Mouse (Mus musculus) forebrain, embryonic 15.5 days (tissue): ENCODE measurements around the gene Vars. TPM values are rescaled to one million over a fixed set of nuclear protein-coding genes. Genes with fewer than 3 reads are reported as not detected.

Experiments used
- ATAC-seq: fragments of 200-750 bp; cut with Nextera tagmentation; replicated peaks from 2 replicates; pipeline ENCODE4 v1.8.0; 2017; ENCODE audit warnings: mild to moderate bottlenecking, moderate TSS enrichment, moderate library complexity
- H3K27ac ChIP-seq: fragments of 300-500 bp; sonication (generic); replicated peaks from 2 replicates; pipeline ENCODE4 v1.5.1; 2015; ENCODE audit warnings: mild to moderate bottlenecking, inconsistent platforms
- H3K27me3 ChIP-seq: fragments of 300-500 bp; sonication (generic); 2 replicates; pipeline ENCODE4 v1.6.1; 2015; ENCODE audit warnings: inconsistent platforms
- H3K36me3 ChIP-seq: fragments of 300-500 bp; sonication (generic); 2 replicates; pipeline ENCODE4 v1.6.1; 2015; ENCODE audit warnings: mild to moderate bottlenecking, inconsistent platforms
- H3K4me1 ChIP-seq: fragments of 300-500 bp; sonication (generic); 2 replicates; pipeline ENCODE4 v1.6.1; 2015; ENCODE audit warnings: inconsistent platforms
- H3K4me2 ChIP-seq: fragments of 300-500 bp; sonication (generic); replicated peaks from 2 replicates; pipeline ENCODE4 v1.6.1; 2015; ENCODE audit warnings: mild to moderate bottlenecking, inconsistent platforms
- H3K4me3 ChIP-seq: fragments of 300-500 bp; sonication (generic); 2 replicates; pipeline ENCODE4 v1.5.1; 2015; ENCODE audit warnings: mild to moderate bottlenecking, inconsistent platforms
- H3K9ac ChIP-seq: fragments of 300-500 bp; sonication (generic); replicated peaks from 2 replicates; pipeline ENCODE4 v1.6.1; 2015; ENCODE audit warnings: mild to moderate bottlenecking, inconsistent platforms
- H3K9me3 ChIP-seq: fragments of 300-500 bp; sonication (generic); 2 replicates; pipeline ENCODE4 v1.6.1; 2016; ENCODE audit warnings: inconsistent platforms
- WGBS: fragments of 180-500 bp; shearing (Covaris S2); methylation state at CpG from one replicate; pipeline ENCODE4 v1.1.7; 2015; ENCODE audit warnings: mixed read lengths; 5-methylcytosine and 5-hydroxymethylcytosine counted together
- polyA plus RNA-seq: library from polyadenylated mRNA; unstranded; fragments of >200 nt; fragmentation: Nextera tagmentation; extraction: Ambion mirVana; gene quantifications from 2 replicates; pipeline ENCODE4 v1.2.1, GENCODE M21; 2015

Vars gene
- polyA plus RNA-seq, 1 experiment from 2014 or later: 82.9 TPM

DNA sequence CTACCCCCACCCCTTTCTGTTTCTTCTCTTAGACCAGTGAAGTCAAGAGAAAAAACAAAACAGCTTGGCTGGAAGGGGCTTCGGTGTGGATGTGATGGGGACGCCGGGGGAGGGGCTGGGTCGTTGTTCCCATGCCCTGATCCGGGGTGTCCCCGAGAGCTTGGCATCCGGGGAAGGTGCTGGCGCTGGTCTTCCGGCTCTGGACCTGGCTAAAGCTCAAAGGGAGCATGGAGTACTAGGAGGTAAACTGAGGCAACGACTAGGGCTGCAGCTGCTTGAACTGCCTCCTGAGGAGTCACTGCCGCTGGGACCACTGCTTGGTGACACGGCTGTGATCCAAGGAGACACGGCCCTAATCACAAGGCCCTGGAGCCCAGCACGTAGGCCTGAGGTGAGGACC is 59.3 kb downstream of the Vars start:
- Histone ChIP-seq H3K4me3 (peak overlapping the region; percentile 80), H3K4me1 (peaks cover 32% of the 10 kb centered on the region), H3K9ac (peak overlapping the region; percentile 89), H3K27ac (no peak overlapping the region), H3K36me3 (peaks cover 30% of the 10 kb centered on the region), H3K9me3 (no peaks in the 10 kb centered on the region), H3K4me2 (peak overlapping the region; percentile 92), H3K27me3 (peaks cover 13% of the 10 kb centered on the region; the same call in 1 of the 2 replicates)
- peak; percentile 12; the same call in 1 of the 2 replicates for ATAC-seq
- 16% methylated on average over 14 of the region's 14 CpGs for WGBS

DNA sequence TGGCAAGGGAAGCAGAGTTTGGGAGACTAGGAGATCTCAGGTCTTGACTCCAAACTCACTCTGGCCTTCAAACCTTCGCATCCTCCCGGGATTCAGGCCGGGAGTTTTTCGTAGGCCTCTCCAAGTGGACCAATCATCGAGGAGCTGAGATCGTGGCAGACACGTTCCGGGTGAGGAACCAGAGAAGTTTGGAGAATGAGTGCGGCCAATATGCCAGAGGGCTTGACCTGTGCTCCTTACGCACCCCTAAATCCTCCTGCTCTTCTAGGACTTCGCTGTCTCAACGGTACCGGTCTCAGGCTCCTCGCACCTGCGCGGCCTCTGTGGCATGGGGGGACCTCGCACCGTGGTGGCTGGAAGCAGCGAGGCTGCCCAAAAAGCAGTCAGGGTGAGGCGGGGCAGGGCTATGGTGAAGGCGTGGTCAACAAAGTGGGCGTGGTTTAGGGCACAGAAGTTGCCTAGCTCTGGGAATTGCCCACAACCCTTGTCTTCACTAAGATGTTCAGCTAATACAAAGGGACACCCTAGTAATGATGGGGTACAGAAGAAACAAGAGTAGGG is 60.0 kb downstream of the Vars start:
- Histone ChIP-seq H3K4me2 (peak overlapping the region; percentile 92), H3K9ac (peak overlapping the region; percentile 89), H3K36me3 (peaks cover 27% of the 10 kb centered on the region; the same call in 1 of the 2 replicates), H3K27ac (no peak overlapping the region), H3K4me1 (peaks cover 38% of the 10 kb centered on the region), H3K9me3 (no peaks in the 10 kb centered on the region), H3K4me3 (peak overlapping the region; percentile 80), H3K27me3 (peaks cover 19% of the 10 kb centered on the region; the same call in 1 of the 2 replicates)
- 57% methylated on average over 22 of the region's 22 CpGs for WGBS
- ATAC-seq: no peak

DNA sequence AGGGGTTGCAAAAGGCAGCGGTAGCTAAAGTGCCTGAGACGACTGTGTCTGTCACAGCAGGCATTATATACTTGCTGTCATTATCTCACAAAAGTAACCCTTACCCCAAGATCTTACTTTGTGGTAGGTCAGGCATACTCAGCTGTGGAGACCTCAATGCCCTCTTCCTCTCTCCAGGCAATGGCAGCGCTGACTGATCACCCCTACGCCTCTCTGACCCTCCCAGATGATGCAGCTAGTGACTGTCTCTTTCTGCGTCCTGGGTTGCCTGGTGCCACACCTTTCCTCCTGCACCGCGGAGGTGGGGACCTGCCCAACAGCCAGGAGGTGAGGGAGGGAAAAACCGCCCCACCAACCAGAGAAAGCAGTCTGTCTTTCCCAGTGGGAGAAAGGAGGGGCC is 60.5 kb downstream of the Vars start:
- peaks cover 38% of the 10 kb centered on the region for H3K4me1 ChIP-seq
- no peaks in the 10 kb centered on the region for H3K9me3 ChIP-seq
- no peak overlapping the region for H3K27ac ChIP-seq
- 87% methylated on average over 8 of the region's 8 CpGs for whole genome bisulfite sequencing
- no peak overlapping the region for H3K9ac ChIP-seq
- H3K36me3 ChIP-seq: peaks cover 26% of the 10 kb centered on the region; the same call in 1 of the 2 replicates
- no peak for ATAC-seq
- H3K27me3 ChIP-seq: peaks cover 19% of the 10 kb centered on the region; the same call in 1 of the 2 replicates
- no peak overlapping the region for H3K4me2 ChIP-seq
- H3K4me3 ChIP-seq: peak overlapping the region; percentile 80; the same call in 1 of the 2 replicates

DNA sequence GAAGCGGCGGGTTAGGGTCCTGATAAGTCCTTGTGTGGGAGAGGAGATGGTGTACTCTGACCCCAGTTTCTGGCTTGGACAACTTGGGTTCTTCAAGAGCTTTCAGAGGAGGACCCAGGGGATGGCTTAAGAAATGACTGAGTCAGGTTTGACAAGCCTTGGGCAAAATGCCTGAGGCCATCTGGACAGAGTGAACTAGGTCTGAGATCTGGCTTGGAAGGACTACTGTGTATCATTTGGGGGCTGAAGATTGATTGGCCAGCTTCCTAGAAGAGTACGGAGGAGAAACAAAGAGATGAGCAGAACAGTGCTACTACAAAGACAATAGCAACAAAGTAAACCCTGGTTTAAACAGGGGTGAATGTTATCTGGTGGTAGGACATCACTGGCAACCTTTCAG is 62.7 kb downstream of the Vars start:
- peaks cover 23% of the 10 kb centered on the region; the same call in 1 of the 2 replicates for H3K36me3 ChIP-seq
- H3K27me3 ChIP-seq: peaks cover 24% of the 10 kb centered on the region; the same call in 1 of the 2 replicates
- no peak overlapping the region for H3K4me2 ChIP-seq
- no peaks in the 10 kb centered on the region for H3K9me3 ChIP-seq
- WGBS: 95% methylated on average over 3 of the region's 3 CpGs
- no peak overlapping the region for H3K27ac ChIP-seq
- no peak overlapping the region for H3K4me3 ChIP-seq
- no peak for ATAC-seq
- H3K4me1 ChIP-seq: peaks cover 38% of the 10 kb centered on the region
- H3K9ac ChIP-seq: no peak overlapping the region

DNA sequence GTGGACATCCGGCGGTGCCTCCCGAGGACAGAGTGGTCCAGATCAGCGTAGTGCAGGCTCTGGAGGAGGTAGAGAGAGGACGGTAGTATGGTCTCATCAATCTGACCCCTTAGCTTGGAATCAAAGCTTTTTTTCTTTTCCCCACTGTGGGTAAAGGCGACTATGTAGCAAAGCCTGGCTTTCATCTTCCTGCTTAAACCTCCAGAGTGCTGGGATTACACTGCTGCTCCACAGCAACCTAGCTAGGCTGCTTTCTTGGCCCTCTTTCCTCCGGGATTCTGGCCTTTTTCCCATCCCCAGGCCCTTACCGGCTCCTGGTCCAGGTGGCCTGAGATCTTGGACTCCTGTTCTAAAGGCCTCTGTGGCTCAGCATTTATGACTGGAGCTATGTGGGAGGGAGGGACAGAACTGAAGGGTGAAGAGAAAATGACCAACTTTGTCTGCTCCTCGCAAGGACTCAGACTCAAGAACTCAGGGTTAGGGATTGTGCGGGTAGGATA is 63.6 kb downstream of the Vars start:
- ATAC-seq: no peak
- no peaks in the 10 kb centered on the region for H3K9me3 ChIP-seq
- peaks cover 23% of the 10 kb centered on the region; the same call in 1 of the 2 replicates for H3K36me3 ChIP-seq
- H3K4me1 ChIP-seq: peaks cover 35% of the 10 kb centered on the region
- H3K4me2 ChIP-seq: no peak overlapping the region
- H3K4me3 ChIP-seq: no peak overlapping the region
- H3K9ac ChIP-seq: no peak overlapping the region
- no peak overlapping the region for H3K27ac ChIP-seq
- H3K27me3 ChIP-seq: peaks cover 24% of the 10 kb centered on the region; the same call in 1 of the 2 replicates
- 36% methylated on average over 10 of the region's 10 CpGs for WGBS

DNA sequence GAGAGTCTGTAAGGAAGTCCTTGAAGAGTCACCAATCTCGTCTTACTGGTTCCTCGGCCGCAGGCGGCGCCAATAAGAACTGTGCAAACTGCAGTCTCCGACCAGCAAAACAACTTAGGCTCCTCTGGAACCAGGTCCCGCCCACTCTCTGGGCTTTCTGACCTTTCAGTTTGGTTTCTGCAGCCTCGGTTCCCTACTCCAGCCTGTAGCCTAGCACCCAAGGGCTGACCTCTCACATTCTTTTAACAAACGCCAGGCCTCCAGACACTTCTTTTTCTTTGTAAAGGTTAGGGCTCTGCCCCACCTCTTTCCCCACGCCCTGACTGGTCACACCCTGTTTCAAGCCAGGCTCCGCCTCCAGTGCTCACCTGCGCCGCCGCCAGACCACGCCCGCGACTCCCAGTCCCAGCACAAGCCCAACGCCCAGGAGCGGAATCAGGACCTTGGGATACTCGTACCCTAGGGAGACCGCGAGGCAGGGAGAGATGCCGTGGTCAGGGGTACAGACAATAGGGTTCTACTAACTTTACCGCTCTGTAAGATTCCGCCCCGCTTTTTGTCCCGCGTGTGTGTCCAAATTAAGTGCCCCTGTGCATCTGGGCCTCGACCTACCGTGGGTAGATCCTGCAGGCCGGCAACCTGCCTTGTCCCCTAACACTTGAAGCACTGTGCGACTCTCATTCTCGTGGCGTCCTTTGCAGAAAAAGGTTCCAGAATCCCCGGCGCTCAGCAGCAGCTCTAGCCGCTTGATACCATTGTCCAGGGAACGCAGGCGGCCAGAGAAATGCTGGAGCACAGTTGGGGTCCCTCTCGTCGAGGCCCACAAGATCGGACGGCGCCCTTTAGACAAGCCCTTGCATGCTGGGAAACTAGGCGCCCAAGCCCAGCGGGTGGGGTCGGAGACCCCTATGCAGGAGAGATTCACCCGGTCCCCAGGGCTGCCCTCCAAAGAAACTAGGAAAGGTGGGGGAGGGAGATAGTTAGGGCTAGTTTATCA is 64.5 kb downstream of the Vars start, which contains the start of gene Ly6g6c:
Gene Ly6g6c (plus strand): TSS at position 438 of the 997 bp plus-strand sequence.
- peaks cover 29% of the 10 kb centered on the region for H3K4me1 ChIP-seq
- peak within 1 kb of the TSS; percentile 12 for H3K4me3 ChIP-seq
- H3K9me3 ChIP-seq: no peaks in the 10 kb centered on the region
- no peak within 1 kb of the TSS for H3K27ac ChIP-seq
- no peak for ATAC-seq
- H3K27me3 ChIP-seq: peaks cover 24% of the 10 kb centered on the region; the same call in 1 of the 2 replicates
- peak within 1 kb of the TSS; percentile 38 for H3K4me2 ChIP-seq
- WGBS: 2% methylated on average over 48 of the region's 48 CpGs
- no peak within 1 kb of the TSS; the same call in 1 of the 2 replicates for H3K9ac ChIP-seq
- peaks cover 23% of the 10 kb centered on the region; the same call in 1 of the 2 replicates for H3K36me3 ChIP-seq

Other genes with a start within 250 kb of the Vars start
- not detected in 2 replicates for gene Cyp21a1, start 196.4 kb upstream of the Vars start, polyA plus RNA-seq
- gene Stk19, start 164.0 kb upstream of the Vars start, polyA plus RNA-seq: 39.8 and 43.0 TPM in 2 replicates
- gene Dxo, start 164.0 kb upstream of the Vars start, polyA plus RNA-seq: 75.2 and 77.8 TPM in 2 replicates
- gene Skiv2l, start 150.8 kb upstream of the Vars start, polyA plus RNA-seq: 59.6 and 59.7 TPM in 2 replicates
- gene Nelfe, start 150.6 kb upstream of the Vars start, polyA plus RNA-seq: 94.9 and 97.1 TPM in 2 replicates
- gene Cfb, start 138.5 kb upstream of the Vars start, polyA plus RNA-seq: 1.8 and 2.1 TPM in 2 replicates
- 9.5 and 9.9 TPM in 2 replicates for gene Zbtb12, start 121.5 kb upstream of the Vars start, polyA plus RNA-seq
- 0.17 TPM in 1 of 2 replicates, not detected in the other for gene Gm20547, start 118.9 kb upstream of the Vars start, polyA plus RNA-seq
- gene C2, start 102.7 kb upstream of the Vars start, polyA plus RNA-seq: 0.77 and 1.5 TPM in 2 replicates
- gene Ehmt2, start 102.5 kb upstream of the Vars start, polyA plus RNA-seq: 108 and 111 TPM in 2 replicates
- gene Slc44a4, start 86.5 kb upstream of the Vars start, polyA plus RNA-seq: not detected in 2 replicates
- gene Neu1, start 69.7 kb upstream of the Vars start, polyA plus RNA-seq: 27.9 and 31.0 TPM in 2 replicates
- 0.10 and 0.17 TPM in 2 replicates for gene Hspa1b, start 41.7 kb upstream of the Vars start, polyA plus RNA-seq
- gene Gm20481, start 31.1 kb upstream of the Vars start, polyA plus RNA-seq: not detected in 2 replicates
- gene Hspa1a, start 28.8 kb upstream of the Vars start, polyA plus RNA-seq: 3.6 and 3.7 TPM in 2 replicates
- 1.5 TPM in 2 replicates for gene Hspa1l, start 28.3 kb upstream of the Vars start, polyA plus RNA-seq
- 132 and 149 TPM in 2 replicates for gene Lsm2, start 19.1 kb upstream of the Vars start, polyA plus RNA-seq
- 0.14 and 0.28 TPM in 2 replicates for gene Vwa7, start 15.6 kb downstream of the Vars start, polyA plus RNA-seq
- gene Sapcd1, start 27.0 kb downstream of the Vars start, polyA plus RNA-seq: 5.8 and 5.9 TPM in 2 replicates
- 2.8 and 3.2 TPM in 2 replicates for gene Msh5, start 45.8 kb downstream of the Vars start, polyA plus RNA-seq
- 98.4 and 100 TPM in 2 replicates for gene Clic1, start 49.0 kb downstream of the Vars start, polyA plus RNA-seq
- 540 and 556 TPM in 2 replicates for gene Ddah2, start 58.0 kb downstream of the Vars start, polyA plus RNA-seq
- gene Ly6g6c, start 64.4 kb downstream of the Vars start, polyA plus RNA-seq: not detected in 2 replicates
- 0.15 and 0.17 TPM in 2 replicates for gene Mpig6b, start 65.2 kb downstream of the Vars start, polyA plus RNA-seq
- 10.0 and 11.9 TPM in 2 replicates for gene Ly6g6e, start 75.9 kb downstream of the Vars start, polyA plus RNA-seq
- 0.46 and 0.47 TPM in 2 replicates for gene Ly6g6d, start 77.1 kb downstream of the Vars start, polyA plus RNA-seq
- gene Ly6g6f, start 84.6 kb downstream of the Vars start, polyA plus RNA-seq: 0.32 TPM in 1 of 2 replicates, not detected in the other
- 93.2 and 97.4 TPM in 2 replicates for gene Abhd16a, start 88.3 kb downstream of the Vars start, polyA plus RNA-seq
- not detected in 2 replicates for gene Ly6g5c, start 107.3 kb downstream of the Vars start, polyA plus RNA-seq
- gene Ly6g5b, start 114.4 kb downstream of the Vars start, polyA plus RNA-seq: 1.2 and 1.3 TPM in 2 replicates
- gene Gpank1, start 120.5 kb downstream of the Vars start, polyA plus RNA-seq: 29.3 and 32.0 TPM in 2 replicates
- gene Csnk2b, start 121.1 kb downstream of the Vars start, polyA plus RNA-seq: 307 and 309 TPM in 2 replicates
- gene D17H6S53E, start 125.4 kb downstream of the Vars start, polyA plus RNA-seq: 8.7 TPM in 2 replicates
- 0.28 and 0.31 TPM in 2 replicates for gene Apom, start 131.1 kb downstream of the Vars start, polyA plus RNA-seq
- gene Bag6, start 134.2 kb downstream of the Vars start, polyA plus RNA-seq: 92.3 and 93.8 TPM in 2 replicates
- 185 and 208 TPM in 2 replicates for gene Prrc2a, start 163.9 kb downstream of the Vars start, polyA plus RNA-seq
- gene Aif1, start 175.1 kb downstream of the Vars start, polyA plus RNA-seq: 5.7 and 7.8 TPM in 2 replicates
- gene Lst1, start 187.5 kb downstream of the Vars start, polyA plus RNA-seq: 6.2 and 6.8 TPM in 2 replicates
- 0.25 and 0.70 TPM in 2 replicates for gene Ltb, start 193.5 kb downstream of the Vars start, polyA plus RNA-seq
- not detected in 2 replicates for gene Tnf, start 201.0 kb downstream of the Vars start, polyA plus RNA-seq
- gene Lta, start 204.4 kb downstream of the Vars start, polyA plus RNA-seq: 0.36 TPM in 1 of 2 replicates, not detected in the other
- gene Gm16181, start 219.8 kb downstream of the Vars start, polyA plus RNA-seq: 0.61 and 1.1 TPM in 2 replicates
- gene Atp6v1g2, start 232.7 kb downstream of the Vars start, polyA plus RNA-seq: 38.2 and 41.5 TPM in 2 replicates
- 11.7 and 12.3 TPM in 2 replicates for gene Nfkbil1, start 234.8 kb downstream of the Vars start, polyA plus RNA-seq
- 478 and 488 TPM in 2 replicates for gene Ddx39b, start 240.8 kb downstream of the Vars start, polyA plus RNA-seq